Mouse (Mus musculus) forebrain, embryonic 14.5 days (tissue): Measurements from ENCODE around the gene Rrad. TPM values are rescaled to one million over a fixed set of nuclear protein-coding genes. Genes with fewer than 3 reads are reported as not detected.
"Not testable (repeated sequence)": the region's sequence is repeated elsewhere in the genome, so short reads cannot be mapped to it uniquely, and the experiment has no call there.

Experiments used
- ATAC-seq: fragments of 200-750 bp; cut with Nextera tagmentation; 2 replicates; pipeline ENCODE4 v1.8.0; 2017; ENCODE audit warnings: mild to moderate bottlenecking, moderate library complexity
- DNase-seq: peaks from one replicate; pipeline ENCODE4 v3.0.0-alpha.2; 2015; ENCODE audit warnings: low spot score
- H3K27ac ChIP-seq: fragments of 300-500 bp; sonication (generic); 2 replicates; pipeline ENCODE4 v1.5.1; 2014; ENCODE audit warnings: low read depth, mild to moderate bottlenecking, control low read depth, low read length, moderate library complexity
- H3K27me3 ChIP-seq: fragments of 300-500 bp; sonication (generic); replicated peaks from 2 replicates; pipeline ENCODE4 v1.6.1; 2014; ENCODE audit warnings: low read length, control low read depth, mixed read lengths; ENCODE audit not compliant: control insufficient read depth, insufficient read depth
- H3K36me3 ChIP-seq: fragments of 300-500 bp; sonication (generic); 2 replicates; pipeline ENCODE4 v1.6.1; 2014; ENCODE audit warnings: low read length, control low read depth; ENCODE audit not compliant: control insufficient read depth, insufficient read depth
- H3K4me1 ChIP-seq: fragments of 300-500 bp; sonication (generic); 2 replicates; pipeline ENCODE4 v1.6.1; 2014; ENCODE audit warnings: antibody characterized with exemption, low read length, control low read depth; ENCODE audit not compliant: control insufficient read depth, insufficient read depth
- H3K4me2 ChIP-seq: fragments of 300-500 bp; sonication (generic); 2 replicates; pipeline ENCODE4 v1.6.1; 2014; ENCODE audit warnings: mild to moderate bottlenecking, control low read depth, low read length
- H3K4me3 ChIP-seq: fragments of 300-500 bp; sonication (generic); 2 replicates; pipeline ENCODE4 v1.5.1; 2014; ENCODE audit warnings: low read depth, low read length, control low read depth
- H3K9ac ChIP-seq: fragments of 300-500 bp; sonication (generic); 2 replicates; pipeline ENCODE4 v1.6.1; 2014; ENCODE audit warnings: mild to moderate bottlenecking, low read length, control low read depth, moderate library complexity
- H3K9me3 ChIP-seq: fragments of 300-500 bp; sonication (generic); replicated peaks from 2 replicates; pipeline ENCODE4 v1.6.1; 2016; ENCODE audit warnings: low read length, control low read depth, mixed read lengths; ENCODE audit not compliant: control insufficient read depth
- WGBS: fragments of 180-500 bp; shearing (Covaris S2); extraction: QIAGEN DNeasy Blood & Tissue Kit; methylation state at CpG from one replicate; pipeline ENCODE4 v1.1.7; 2014; 5-methylcytosine and 5-hydroxymethylcytosine counted together
- polyA plus RNA-seq: library from polyadenylated mRNA; unstranded; fragments of >200 nt; fragmentation: Nextera tagmentation; extraction: Ambion mirVana; gene quantifications from 2 replicates; pipeline ENCODE4 v1.2.1, GENCODE M21; 2014

The Rrad gene
- polyA plus RNA-seq, result 2.1 and 3.0 TPM in 2 replicates

GRCm38 (mm10) chr8:104630981-104631663 lies at the start of gene Rrad:
TSS of gene Rrad (minus strand) at chr8:104631327.
- under 1% methylated on average over 25 of the region's 28 CpGs for WGBS
- ATAC-seq (peak; percentile 68), DNase-seq (peak; percentile 42)
- peak within 1 kb of the TSS; percentile 60 for H3K4me2 ChIP-seq
- peak within 1 kb of the TSS; percentile 30 for H3K4me3 ChIP-seq
- H3K4me1 ChIP-seq, result no peaks in the 10 kb centered on the region
- H3K9me3 ChIP-seq, result no peaks in the 10 kb centered on the region
- no peak within 1 kb of the TSS for H3K27ac ChIP-seq
- peaks cover 9% of the 10 kb centered on the region for H3K36me3 ChIP-seq
- H3K9ac ChIP-seq, result peak within 1 kb of the TSS; percentile 47
- H3K27me3 ChIP-seq, result peaks cover 15% of the 10 kb centered on the region

- Histone ChIP-seq H3K9ac (no peak overlapping the region), H3K9me3 (no peaks in the 10 kb centered on the region), H3K27me3 (no peaks in the 10 kb centered on the region), H3K36me3 (no peaks in the 10 kb centered on the region), H3K27ac (no peak overlapping the region), H3K4me2 (no peak overlapping the region), H3K4me1 (no peaks in the 10 kb centered on the region), H3K4me3 (no peak overlapping the region)
- ATAC-seq (peak; percentile 5; the same call in 1 of the 2 replicates), DNase-seq (no peak)
- 78% methylated on average over 4 of the region's 4 CpGs for WGBS
Measured at GRCm38 (mm10) chr8:104655614-104656013, 24.5 kb upstream of the Rrad start.

GRCm38 (mm10) chr8:104654984-104655383 lies 23.9 kb upstream of the Rrad start:
- no peaks in the 10 kb centered on the region for H3K4me1 ChIP-seq
- DNase-seq, result peak; percentile 95
- no peak overlapping the region for H3K4me3 ChIP-seq
- H3K4me2 ChIP-seq, result no peak overlapping the region
- no peaks in the 10 kb centered on the region for H3K27me3 ChIP-seq
- H3K9ac ChIP-seq, result no peak overlapping the region
- no peaks in the 10 kb centered on the region for H3K36me3 ChIP-seq
- peak; percentile 88 for ATAC-seq
- H3K9me3 ChIP-seq, result no peaks in the 10 kb centered on the region
- WGBS, result 1% methylated on average over 3 of the region's 3 CpGs
- no peak overlapping the region for H3K27ac ChIP-seq

GRCm38 (mm10) chr8:104644187-104644586 lies 13.1 kb upstream of the Rrad start:
- 72% methylated on average over 3 of the region's 3 CpGs for WGBS
- not testable (repeated sequence) for H3K27ac ChIP-seq, DNase-seq, H3K9ac ChIP-seq, H3K27me3 ChIP-seq, H3K4me3 ChIP-seq, H3K9me3 ChIP-seq, H3K36me3 ChIP-seq, ATAC-seq, H3K4me2 ChIP-seq
- peaks cover 12% of the 10 kb centered on the region for H3K4me1 ChIP-seq

- peaks cover 12% of the 10 kb centered on the region for H3K4me1 ChIP-seq
- H3K9me3 ChIP-seq, result no peaks in the 10 kb centered on the region
- WGBS, result 79% methylated on average over 6 of the region's 6 CpGs
- ATAC-seq, result peak; percentile 4; the same call in 1 of the 2 replicates
- peak overlapping the region; percentile 78; the same call in 1 of the 2 replicates for H3K27ac ChIP-seq
- no peak for DNase-seq
- H3K4me3 ChIP-seq, result peak overlapping the region; percentile 85
- H3K4me2 ChIP-seq, result peak overlapping the region; percentile 83
- no peaks in the 10 kb centered on the region for H3K27me3 ChIP-seq
- H3K9ac ChIP-seq, result peak overlapping the region; percentile 89
- peaks cover 17% of the 10 kb centered on the region; the same call in 1 of the 2 replicates for H3K36me3 ChIP-seq
Measured at GRCm38 (mm10) chr8:104642324-104642654, 11.2 kb upstream of the Rrad start.

GRCm38 (mm10) chr8:104641426-104642323 lies 10.5 kb upstream of the Rrad start, which contains the start of gene Ciao2b:
TSS of gene Ciao2b (minus strand) at chr8:104641965.
- H3K4me3 ChIP-seq, result peak within 1 kb of the TSS; percentile 85
- ATAC-seq, result peak; percentile 97
- 1% methylated on average over 64 of the region's 66 CpGs for WGBS
- H3K36me3 ChIP-seq, result peaks cover 17% of the 10 kb centered on the region; the same call in 1 of the 2 replicates
- H3K27ac ChIP-seq, result peak within 1 kb of the TSS; percentile 78
- H3K27me3 ChIP-seq, result no peaks in the 10 kb centered on the region
- peak within 1 kb of the TSS; percentile 89 for H3K9ac ChIP-seq
- H3K4me2 ChIP-seq, result peak within 1 kb of the TSS; percentile 83
- H3K4me1 ChIP-seq, result peaks cover 12% of the 10 kb centered on the region
- DNase-seq, result peak; percentile 94
- H3K9me3 ChIP-seq, result no peaks in the 10 kb centered on the region

- no peaks in the 10 kb centered on the region for H3K27me3 ChIP-seq
- no peaks in the 10 kb centered on the region for H3K9me3 ChIP-seq
- H3K4me2 ChIP-seq, result peak overlapping the region; percentile 83
- peak overlapping the region; percentile 85 for H3K4me3 ChIP-seq
- 13% methylated on average over 25 of the region's 25 CpGs for WGBS
- no peak for ATAC-seq
- DNase-seq, result no peak
- no peak overlapping the region for H3K27ac ChIP-seq
- peaks cover 12% of the 10 kb centered on the region for H3K4me1 ChIP-seq
- peak overlapping the region; percentile 89 for H3K9ac ChIP-seq
- H3K36me3 ChIP-seq, result peaks cover 17% of the 10 kb centered on the region; the same call in 1 of the 2 replicates
Measured at GRCm38 (mm10) chr8:104640831-104641370, 9.8 kb upstream of the Rrad start.

GRCm38 (mm10) chr8:104640241-104640640 lies 9.1 kb upstream of the Rrad start:
- no peak overlapping the region for H3K27ac ChIP-seq
- H3K4me3 ChIP-seq, result peak overlapping the region; percentile 85; the same call in 1 of the 2 replicates
- DNase-seq (no peak), ATAC-seq (no peak)
- peak overlapping the region; percentile 89 for H3K9ac ChIP-seq
- peak overlapping the region; percentile 83 for H3K4me2 ChIP-seq
- 86% methylated on average over 7 of the region's 7 CpGs for WGBS
- H3K27me3 ChIP-seq, result no peaks in the 10 kb centered on the region
- H3K36me3 ChIP-seq, result peaks cover 20% of the 10 kb centered on the region; the same call in 1 of the 2 replicates
- H3K9me3 ChIP-seq, result no peaks in the 10 kb centered on the region
- peaks cover 12% of the 10 kb centered on the region for H3K4me1 ChIP-seq
